Mouse (Mus musculus) cerebellum, adult 2 months (tissue): ENCODE data around the gene Tmem211.

Experiments
- CTCF ChIP-seq: fragments of 200-500 bp; IDR thresholded peaks from 2 replicates; pipeline ENCODE4 v1.5.1; 2011; ENCODE audit warnings: low read depth, mild to moderate bottlenecking, control low read depth, low read length, moderate library complexity, borderline replicate concordance; ENCODE audit not compliant: insufficient read depth
- POLR2A ChIP-seq: fragments of 200-500 bp; IDR thresholded peaks from 2 replicates; pipeline ENCODE4 v1.6.1; 2011; ENCODE audit warnings: low read length, control low read depth, borderline replicate concordance; ENCODE audit not compliant: insufficient read depth

DNA sequence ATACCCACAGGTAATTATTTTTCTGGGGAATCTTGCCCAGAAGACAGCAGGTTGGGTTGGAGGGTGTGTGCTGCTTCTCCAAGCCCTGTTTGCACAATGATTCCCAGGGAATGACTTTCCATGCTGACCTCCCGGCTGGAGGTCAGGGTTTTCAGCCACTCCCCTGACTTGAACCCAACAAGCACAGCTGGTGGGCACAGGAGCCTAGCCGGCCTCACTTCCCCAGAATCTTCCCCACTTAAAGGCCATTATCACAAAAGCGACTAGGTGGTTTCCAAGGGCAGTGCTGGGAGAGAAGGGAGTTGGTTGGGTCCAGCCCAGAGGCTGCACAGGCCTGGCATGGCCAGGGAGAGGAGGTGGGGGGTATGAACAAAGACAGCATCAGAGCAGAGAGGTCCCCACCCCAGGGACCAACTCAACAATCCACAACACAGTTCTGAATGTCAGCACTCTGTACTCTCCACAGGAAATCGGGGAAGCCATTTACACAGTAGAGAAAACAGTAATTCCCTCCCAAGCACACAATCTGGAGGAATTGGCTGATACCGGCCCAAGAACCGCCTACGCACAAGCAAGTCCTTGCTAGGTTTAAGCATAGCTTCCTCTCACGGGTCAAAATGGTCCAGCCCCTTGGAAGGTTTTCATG lies 27.5 kb upstream of the Tmem211 start:
- TF ChIP-seq POLR2A = no peak
- no peak for TF ChIP-seq CTCF
